Mouse (Mus musculus): ENCODE results near the gene Tnfsf18.

GRCm38 (mm10) chr1:161500114-161500810, 5.8 kb downstream of the Tnfsf18 start:
- TF ChIP-seq GATA1 (IDR thresholded peaks at IDR 0.05; ENCODE audit: borderline replicate concordance, low read length) (no peak), FLI1 (IDR thresholded peaks at IDR 0.05; ENCODE audit: low read length) (no peak)
